Mouse (Mus musculus) MEL (cell line): ENCODE measurements around the gene Nf1. TPM values are rescaled to one million over a fixed set of nuclear protein-coding genes. Genes with fewer than 3 reads are reported as not detected.

Experiments
- DNase-seq: peaks from one replicate; pipeline ENCODE4 v3.0.0; 2011; ENCODE audit warnings: low read depth, low spot score
- H3K27ac ChIP-seq: 2 replicates; pipeline ENCODE4 v1.5.1; 2012; ENCODE audit warnings: low read depth, mild to moderate bottlenecking, control low read depth, low read length, moderate library complexity; ENCODE audit not compliant: control insufficient read depth
- H3K27me3 ChIP-seq, 2 experiments: fragments of 150-350 bp in 1 of 2; sonication (generic) in 1 of 2; 2 replicates each; pipeline ENCODE4 v1.6.1; 2012; ENCODE audit warnings: low read length in 2 of 2, mild to moderate bottlenecking in 2 of 2, improper control_type of control experiment in 1 of 2, moderate library complexity in 1 of 2; ENCODE audit not compliant: insufficient read depth in 2 of 2, control insufficient read depth in 1 of 2
- H3K36me3 ChIP-seq, 2 experiments: 2 replicates each; pipeline ENCODE4 v1.6.1; 2012 to 2014; ENCODE audit warnings: low read length in 2 of 2, improper control_type of control experiment in 1 of 2, inconsistent platforms in 1 of 2, mild to moderate bottlenecking in 1 of 2; ENCODE audit not compliant: insufficient read depth in 2 of 2, control insufficient read depth in 1 of 2
- H3K4me1 ChIP-seq, 2 experiments: fragments of 150-350 bp in 1 of 2; sonication (generic) in 1 of 2; 2 replicates each; pipeline ENCODE4 v1.6.1; 2012; ENCODE audit warnings: low read length in 2 of 2, improper control_type of control experiment in 1 of 2, mild to moderate bottlenecking in 1 of 2; ENCODE audit not compliant: insufficient read depth in 2 of 2, control insufficient read depth in 1 of 2
- H3K4me3 ChIP-seq, 2 experiments: fragments of 150-350 bp in 1 of 2; sonication (generic) in 1 of 2; 2 replicates each; pipeline ENCODE4 v1.5.1; 2012; ENCODE audit warnings: low read depth in 2 of 2, low read length in 2 of 2, mild to moderate bottlenecking in 2 of 2, moderate library complexity in 2 of 2, control low read depth in 1 of 2, improper control_type of control experiment in 1 of 2; ENCODE audit not compliant: control insufficient read depth in 1 of 2, insufficient read depth in 1 of 2
- H3K79me2 ChIP-seq: 2 replicates; pipeline ENCODE4 v1.6.1; 2012; ENCODE audit warnings: mild to moderate bottlenecking, low read length, moderate library complexity; ENCODE audit not compliant: control insufficient read depth, poor library complexity, insufficient read depth
- H3K9ac ChIP-seq: 2 replicates; pipeline ENCODE4 v1.6.1; 2012; ENCODE audit warnings: low read depth, mild to moderate bottlenecking, control low read depth, low read length, moderate library complexity; ENCODE audit not compliant: control insufficient read depth, poor library complexity, severe bottlenecking
- H3K9me3 ChIP-seq: fragments of 150-350 bp; sonication (generic); replicated peaks from 2 replicates; pipeline ENCODE4 v1.6.1; 2012; ENCODE audit warnings: mild to moderate bottlenecking, low read length, improper control_type of control experiment, moderate library complexity; ENCODE audit not compliant: insufficient read depth
- POLR2AphosphoS2 ChIP-seq: IDR thresholded peaks from 2 replicates; pipeline ENCODE4 v1.6.1; 2011; ENCODE audit warnings: low read length, improper control_type of control experiment
- polyA plus RNA-seq, 2 experiments: library from polyadenylated mRNA; stranded (reverse) in 1 of 2; unstranded in 1 of 2; fragments of >175 nt in 1 of 2; fragments of >200 nt in 1 of 2; gene quantifications; 2 replicates each; pipeline versions ENCODE4 v1.2.1 to v1.2.4; 2012; ENCODE audit warnings: low replicate concordance in 2 of 2, low read depth in 1 of 2; ENCODE audit not compliant: insufficient read length in 2 of 2, insufficient read depth in 1 of 2, missing spikeins in 1 of 2
- total RNA-seq: library from RNA; depleted of rRNA; stranded (reverse); fragments of 300-350 nt; gene quantifications from 2 replicates; pipeline ENCODE4 v1.2.3, GENCODE M21; 2012; rRNA removed

Gene Nf1
- total and polyA plus RNA-seq, 3 experiments, result 13.2 to 108 (median 20.3) TPM

DNA sequence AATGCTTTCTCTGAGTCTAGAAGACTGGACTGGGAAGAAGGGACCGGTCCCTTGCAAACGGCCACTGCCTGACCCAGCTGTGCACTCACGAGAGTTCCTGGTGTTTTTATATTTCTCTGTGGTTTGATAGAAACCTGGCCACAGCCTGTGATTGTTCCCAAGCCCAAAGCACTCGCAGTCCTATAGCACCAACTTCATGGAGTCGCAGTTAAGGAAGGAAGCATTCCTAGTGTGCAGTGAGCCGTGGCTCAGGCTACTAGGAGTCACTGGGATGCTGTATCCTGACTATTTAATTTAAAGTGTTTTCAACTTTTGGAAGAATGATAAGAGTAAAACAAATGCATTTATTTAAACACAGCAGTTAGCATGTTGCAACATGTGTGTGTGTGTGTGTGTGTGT is 291.0 kb downstream of the Nf1 start:
- no peak overlapping the region for H3K9ac ChIP-seq
- H3K4me3 ChIP-seq, result no peak overlapping the region
- H3K9me3 ChIP-seq, result no peaks in the 10 kb centered on the region
- no peak for DNase-seq
- H3K27ac ChIP-seq, result no peak overlapping the region
- no peak for TF ChIP-seq POLR2AphosphoS2
- H3K79me2 ChIP-seq, result no peaks in the 10 kb centered on the region
- peaks cover 14 to 19% of the 10 kb centered on the region in 2 experiments for H3K4me1 ChIP-seq
- no peaks in the 10 kb centered on the region for H3K27me3 ChIP-seq
- peaks cover 0 to 12% of the 10 kb centered on the region in 2 experiments; a peak in 2 of 4 replicates for H3K36me3 ChIP-seq

Other genes with a start within 250 kb of the Nf1 start
- 9.7 and 10.5 TPM in 2 replicates for gene Ksr1, start 193.3 kb upstream of the Nf1 start, total RNA-seq
- 10 to 100 TPM in 1 of 2 experiments, not detected in 1; 18.4 TPM for gene Ksr1, start 193.3 kb upstream of the Nf1 start, polyA plus RNA-seq
- gene Wsb1, start 85.0 kb upstream of the Nf1 start, total RNA-seq, result 48.8 and 56.2 TPM in 2 replicates
- gene Wsb1, start 85.0 kb upstream of the Nf1 start, polyA plus RNA-seq, result 10 to 100 TPM; 57.0 to 90.9 TPM
- gene Gm9964, start 42.8 kb upstream of the Nf1 start, total RNA-seq, result not detected in 2 replicates
- not detected for gene Gm9964, start 42.8 kb upstream of the Nf1 start, polyA plus RNA-seq
- gene Omg, start 164.4 kb downstream of the Nf1 start, total RNA-seq, result not detected in 2 replicates
- gene Omg, start 164.4 kb downstream of the Nf1 start, polyA plus RNA-seq, result under 1 TPM in 1 of 2 experiments, not detected in 1; 0.21 TPM
- gene Evi2b, start 184.1 kb downstream of the Nf1 start, total RNA-seq, result 8.1 and 13.0 TPM in 2 replicates
- 10 to 100 TPM in 1 of 2 experiments, not detected in 1; 42.4 TPM for gene Evi2b, start 184.1 kb downstream of the Nf1 start, polyA plus RNA-seq
- gene Evi2, start 190.9 kb downstream of the Nf1 start, total RNA-seq, result 0.15 and 0.46 TPM in 2 replicates
- gene Evi2, start 190.9 kb downstream of the Nf1 start, polyA plus RNA-seq, result 1 to 10 TPM in 1 of 2 experiments, not detected in 1; 1.2 TPM
- gene Evi2a, start 190.9 kb downstream of the Nf1 start, total RNA-seq, result 0.13 and 0.19 TPM in 2 replicates
- gene Evi2a, start 190.9 kb downstream of the Nf1 start, polyA plus RNA-seq, result under 1 TPM in 1 of 2 experiments, not detected in 1; 0.18 TPM